Mouse (Mus musculus): ENCODE results near the gene Nav2. TPM values are rescaled to one million over a fixed set of nuclear protein-coding genes. Genes with fewer than 3 reads are reported as not detected.

Nav2 gene
- polyA plus RNA-seq, 1 experiment: 0.01 TPM

GRCm38 (mm10) chr7:49318183-49318897 is 409.8 kb downstream of the Nav2 start:
- no peak for TF ChIP-seq GATA1 (IDR thresholded peaks at IDR 0.05; ENCODE audit: low read length)

GRCm38 (mm10) chr7:49318898-49319293 is 410.4 kb downstream of the Nav2 start:
- no peak for TF ChIP-seq GATA1 (IDR thresholded peaks at IDR 0.05; ENCODE audit: low read length)

GRCm38 (mm10) chr7:49319981-49320380 is 411.5 kb downstream of the Nav2 start:
- TF ChIP-seq GATA1 (IDR thresholded peaks at IDR 0.05; ENCODE audit: low read length): no peak

DNA sequence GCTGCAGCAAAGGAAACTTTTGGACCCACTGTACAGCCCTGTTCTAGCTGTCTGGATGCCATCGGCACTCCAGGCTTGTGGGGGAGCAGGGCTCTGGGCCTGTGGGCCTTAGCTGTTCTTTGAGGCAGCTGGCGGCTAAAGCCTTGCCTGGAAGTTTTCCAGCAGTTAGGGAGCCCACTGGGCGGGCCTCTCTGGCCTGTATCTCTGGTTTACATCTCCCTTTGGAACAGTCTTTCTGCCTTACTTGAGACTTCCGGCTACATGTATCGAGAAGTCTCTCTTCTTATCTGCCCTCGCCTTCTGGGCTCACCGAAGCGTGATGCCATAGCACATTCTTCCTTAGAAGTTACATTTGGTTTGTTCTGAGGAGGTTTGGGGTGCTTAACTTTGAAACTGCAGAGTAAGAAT is 412.6 kb downstream of the Nav2 start:
- TF ChIP-seq GATA1 (IDR thresholded peaks at IDR 0.05; ENCODE audit: low read length): peak; percentile 94

DNA sequence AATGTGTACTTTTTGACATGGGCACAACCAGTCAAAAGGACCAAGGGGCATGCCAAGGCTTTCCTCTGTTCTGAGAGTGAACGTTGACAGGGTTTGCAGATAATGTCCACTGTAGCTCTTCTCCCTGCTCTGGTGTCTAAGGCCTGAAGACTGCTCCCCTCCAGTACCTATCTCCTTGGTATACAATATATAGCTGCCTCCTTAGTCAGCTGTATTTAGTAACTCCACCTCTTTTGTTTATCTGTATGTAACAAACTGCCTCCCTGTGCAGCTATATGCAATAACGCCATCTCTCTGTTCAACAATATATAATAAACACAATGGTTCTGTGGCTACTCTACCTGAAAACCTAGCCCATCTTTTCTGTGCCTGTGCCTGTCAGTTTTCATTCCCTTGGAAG is 413.7 kb downstream of the Nav2 start:
- no peak for TF ChIP-seq GATA1 (IDR thresholded peaks at IDR 0.05; ENCODE audit: low read length)

DNA sequence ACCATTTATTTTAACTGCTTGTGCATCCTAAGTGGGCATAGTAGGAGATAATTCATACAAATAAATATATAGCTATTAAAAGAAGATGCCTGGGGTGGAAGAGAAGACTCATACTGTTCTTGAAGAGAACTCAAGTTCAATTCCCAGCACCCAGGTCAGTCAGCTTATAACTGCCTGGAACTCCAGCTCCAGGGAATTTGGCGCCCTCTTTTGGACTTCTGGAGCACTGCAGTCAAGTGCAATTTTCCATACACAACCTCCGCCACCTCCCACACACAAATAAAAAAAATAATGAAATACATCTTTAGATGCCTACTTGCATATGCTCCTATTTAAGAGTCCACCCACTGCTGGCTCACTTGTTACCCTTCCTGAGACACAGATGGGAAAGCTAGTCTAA is 416.1 kb downstream of the Nav2 start:
- no peak for TF ChIP-seq GATA1 (IDR thresholded peaks at IDR 0.05; ENCODE audit: low read length)

DNA sequence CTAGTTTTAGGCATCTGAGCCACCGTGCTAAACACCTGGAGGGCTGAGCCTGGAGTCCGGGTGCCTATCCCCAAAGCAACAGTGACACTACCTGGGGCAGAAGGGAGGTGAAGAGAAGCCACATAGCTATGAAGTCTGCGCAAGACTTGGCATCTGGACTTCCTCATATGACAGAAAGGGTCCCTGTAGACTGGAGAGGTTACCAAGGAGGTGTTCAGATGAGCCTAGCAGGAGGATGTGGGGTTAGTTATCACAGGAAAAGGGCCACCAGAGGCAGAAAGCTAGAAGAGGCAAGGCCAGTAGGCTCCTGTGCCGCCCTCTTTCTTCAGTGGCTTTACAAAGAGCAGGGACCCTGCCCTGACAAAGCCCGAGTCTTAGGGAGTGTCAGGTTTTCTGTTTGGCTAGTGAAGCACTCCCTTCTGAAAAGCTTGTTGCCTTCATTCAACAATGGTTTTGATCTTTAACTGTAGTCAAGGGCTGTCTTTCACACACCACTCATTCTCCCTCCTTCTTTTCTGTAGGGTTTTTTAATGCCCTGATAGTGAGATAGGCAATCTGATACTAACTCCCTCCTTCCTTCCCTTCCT is 417.7 kb downstream of the Nav2 start:
- TF ChIP-seq GATA1 (IDR thresholded peaks at IDR 0.05; ENCODE audit: low read length): no peak

DNA sequence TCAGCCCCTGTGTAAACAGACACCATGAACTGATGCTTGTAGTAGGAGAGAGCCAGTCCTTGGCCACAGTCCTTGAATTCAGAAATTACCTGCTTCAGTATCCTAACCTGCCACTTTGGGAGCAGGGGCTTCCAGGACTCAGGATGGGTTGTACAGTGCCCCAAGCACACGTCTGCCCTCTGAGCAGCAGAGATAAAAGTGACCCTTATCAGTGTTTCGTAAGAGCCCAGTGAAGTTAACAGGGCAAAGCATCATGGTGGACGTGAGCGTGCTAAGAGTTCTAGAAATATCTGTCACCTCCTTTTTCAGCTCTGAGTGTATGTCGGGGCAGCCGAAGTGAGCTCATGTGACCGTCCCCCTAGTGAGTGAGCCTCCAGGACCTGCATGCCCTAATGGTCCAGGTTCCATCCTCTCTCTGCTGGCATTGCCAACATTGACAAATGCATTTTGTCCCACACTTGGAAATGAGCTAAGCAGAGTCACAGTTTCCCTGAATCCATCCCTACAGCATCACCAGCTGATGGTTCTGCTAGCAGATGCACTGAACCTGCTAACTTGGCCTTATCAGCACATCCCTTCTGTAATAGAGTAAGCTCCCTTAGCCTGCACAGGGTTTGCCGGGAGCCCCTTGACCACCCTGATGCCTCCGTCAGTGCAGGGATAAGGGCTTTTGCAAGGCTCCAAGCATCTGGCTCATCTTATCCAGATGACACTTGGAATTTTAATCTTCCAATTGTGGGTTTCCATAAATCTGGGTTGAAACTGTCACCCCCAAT is 418.6 kb downstream of the Nav2 start:
- peak; percentile 21 for TF ChIP-seq GATA1 (IDR thresholded peaks at IDR 0.05; ENCODE audit: low read length)

DNA sequence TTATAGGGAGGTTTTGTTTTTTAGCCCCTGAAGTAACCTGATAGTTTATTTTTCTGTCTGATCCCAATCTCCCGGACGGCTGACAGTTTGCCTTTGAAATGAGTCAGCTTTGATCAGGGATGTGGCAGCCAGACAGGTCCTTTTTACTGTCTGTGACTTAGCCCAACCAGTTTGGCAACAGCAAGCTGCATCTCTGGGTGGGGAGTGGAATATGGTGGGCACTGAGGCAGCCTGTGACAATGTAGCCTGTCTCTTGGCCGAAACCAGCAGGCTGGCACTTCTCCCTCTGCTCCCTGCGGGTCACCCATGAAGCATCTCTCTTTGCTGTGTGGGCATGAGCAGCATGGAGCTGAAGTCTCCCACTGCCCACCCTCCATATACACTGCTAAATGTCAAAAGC is 421.7 kb downstream of the Nav2 start:
- no peak for TF ChIP-seq GATA1 (IDR thresholded peaks at IDR 0.05; ENCODE audit: low read length)

- no peak for TF ChIP-seq GATA1 (IDR thresholded peaks at IDR 0.05; ENCODE audit: low read length)
Measured at GRCm38 (mm10) chr7:49331939-49332338, 423.4 kb downstream of the Nav2 start.

GRCm38 (mm10) chr7:49332644-49333043 is 424.1 kb downstream of the Nav2 start:
- no peak for TF ChIP-seq GATA1 (IDR thresholded peaks at IDR 0.05; ENCODE audit: low read length)

- no peak for TF ChIP-seq GATA1 (IDR thresholded peaks at IDR 0.05; ENCODE audit: low read length)
Measured at GRCm38 (mm10) chr7:49334163-49334562, 425.6 kb downstream of the Nav2 start.

DNA sequence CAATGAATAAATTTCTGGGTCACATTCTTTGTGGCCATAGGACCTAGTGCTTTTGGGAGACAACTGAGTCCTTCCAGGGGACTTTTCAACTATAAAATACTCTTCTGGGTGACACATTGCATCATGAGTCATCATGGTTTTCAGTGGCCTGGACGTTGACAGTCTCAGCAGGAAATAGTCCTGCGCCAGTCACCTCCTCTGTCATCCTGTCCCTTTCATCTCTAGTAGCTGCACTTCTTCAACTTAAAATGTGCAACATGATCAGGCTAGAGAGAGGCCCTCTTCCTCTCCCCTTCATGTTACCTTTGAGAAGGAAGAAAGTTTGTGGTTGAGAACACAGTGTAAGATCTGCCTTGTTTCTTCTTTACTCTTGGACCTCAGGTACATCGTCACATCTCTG is 426.5 kb downstream of the Nav2 start:
- TF ChIP-seq GATA1 (IDR thresholded peaks at IDR 0.05; ENCODE audit: low read length): no peak

DNA sequence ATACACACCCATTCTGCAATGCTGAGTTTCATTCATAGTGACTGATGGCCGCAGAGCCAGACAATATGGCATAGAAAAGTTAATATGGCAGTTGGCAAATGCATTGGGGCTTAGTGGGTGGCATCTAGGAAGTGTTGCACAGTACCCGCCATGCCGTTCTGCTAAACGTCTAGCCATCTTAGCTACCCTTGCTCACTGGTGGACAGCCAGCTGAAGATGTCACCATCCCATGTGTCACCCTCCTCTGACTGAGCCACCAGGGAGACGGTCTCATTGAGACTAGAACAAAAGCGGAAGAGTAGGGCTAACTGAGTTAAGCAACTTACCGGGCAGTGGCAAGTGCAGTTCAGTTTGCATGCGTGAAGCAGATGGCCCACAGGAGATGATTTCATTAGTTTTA is 428.2 kb downstream of the Nav2 start:
- TF ChIP-seq GATA1 (IDR thresholded peaks at IDR 0.05; ENCODE audit: low read length): no peak

GRCm38 (mm10) chr7:49337710-49338109 is 429.2 kb downstream of the Nav2 start:
- TF ChIP-seq GATA1 (IDR thresholded peaks at IDR 0.05; ENCODE audit: low read length): no peak

GRCm38 (mm10) chr7:49339953-49340352 is 431.4 kb downstream of the Nav2 start:
- TF ChIP-seq GATA1 (IDR thresholded peaks at IDR 0.05; ENCODE audit: low read length): no peak

Measured in G1E-ER4 (cell line).